Mouse (Mus musculus) lung, embryonic 15.5 days (tissue): ENCODE measurements around the gene Wdr62. TPM values are rescaled to one million over a fixed set of nuclear protein-coding genes. Genes with fewer than 3 reads are reported as not detected.
A peak's percentile ranks its signal among the peaks of the same experiment; 100 is the strongest.

Experiments
- ATAC-seq: fragments of 200-750 bp; cut with Nextera tagmentation; 2 replicates; pipeline ENCODE4 v1.8.0; 2017; ENCODE audit warnings: moderate number of reproducible peaks, borderline replicate concordance; ENCODE audit not compliant: low FRiP score, low TSS enrichment; ENCODE audit errors: extremely low read depth
- H3K27ac ChIP-seq: fragments of 300-500 bp; sonication (generic); 2 replicates; pipeline ENCODE4 v1.5.1; 2015; ENCODE audit warnings: moderate library complexity, mild to moderate bottlenecking, inconsistent platforms
- H3K27me3 ChIP-seq: fragments of 300-500 bp; sonication (generic); 2 replicates; pipeline ENCODE4 v1.6.1; 2015; ENCODE audit warnings: inconsistent platforms
- H3K36me3 ChIP-seq: fragments of 300-500 bp; sonication (generic); 2 replicates; pipeline ENCODE4 v1.6.1; 2015; ENCODE audit warnings: inconsistent platforms
- H3K4me1 ChIP-seq: fragments of 300-500 bp; sonication (generic); 2 replicates; pipeline ENCODE4 v1.6.1; 2015; ENCODE audit warnings: inconsistent platforms
- H3K4me2 ChIP-seq: fragments of 300-500 bp; sonication (generic); 2 replicates; pipeline ENCODE4 v1.6.1; 2015; ENCODE audit warnings: inconsistent platforms, mild to moderate bottlenecking, moderate library complexity
- H3K4me3 ChIP-seq: fragments of 300-500 bp; sonication (generic); 2 replicates; pipeline ENCODE4 v1.5.1; 2015; ENCODE audit warnings: mild to moderate bottlenecking, inconsistent platforms
- H3K9ac ChIP-seq: fragments of 300-500 bp; sonication (generic); 2 replicates; pipeline ENCODE4 v1.6.1; 2015; ENCODE audit warnings: inconsistent platforms
- H3K9me3 ChIP-seq: fragments of 300-500 bp; sonication (generic); 2 replicates; pipeline ENCODE4 v1.6.1; 2016; ENCODE audit warnings: inconsistent platforms
- WGBS: fragments of 180-500 bp; shearing (Covaris S2); methylation state at CpG from one replicate; pipeline ENCODE4 v1.1.7; 2015; 5-methylcytosine and 5-hydroxymethylcytosine counted together
- polyA plus RNA-seq: library from polyadenylated mRNA; unstranded; fragments of >200 nt; fragmentation: Nextera tagmentation; extraction: Ambion mirVana; gene quantifications from 2 replicates; pipeline ENCODE4 v1.2.1, GENCODE M21; 2015

Gene Wdr62
- 10.7 and 11.5 TPM in 2 replicates for polyA plus RNA-seq

DNA sequence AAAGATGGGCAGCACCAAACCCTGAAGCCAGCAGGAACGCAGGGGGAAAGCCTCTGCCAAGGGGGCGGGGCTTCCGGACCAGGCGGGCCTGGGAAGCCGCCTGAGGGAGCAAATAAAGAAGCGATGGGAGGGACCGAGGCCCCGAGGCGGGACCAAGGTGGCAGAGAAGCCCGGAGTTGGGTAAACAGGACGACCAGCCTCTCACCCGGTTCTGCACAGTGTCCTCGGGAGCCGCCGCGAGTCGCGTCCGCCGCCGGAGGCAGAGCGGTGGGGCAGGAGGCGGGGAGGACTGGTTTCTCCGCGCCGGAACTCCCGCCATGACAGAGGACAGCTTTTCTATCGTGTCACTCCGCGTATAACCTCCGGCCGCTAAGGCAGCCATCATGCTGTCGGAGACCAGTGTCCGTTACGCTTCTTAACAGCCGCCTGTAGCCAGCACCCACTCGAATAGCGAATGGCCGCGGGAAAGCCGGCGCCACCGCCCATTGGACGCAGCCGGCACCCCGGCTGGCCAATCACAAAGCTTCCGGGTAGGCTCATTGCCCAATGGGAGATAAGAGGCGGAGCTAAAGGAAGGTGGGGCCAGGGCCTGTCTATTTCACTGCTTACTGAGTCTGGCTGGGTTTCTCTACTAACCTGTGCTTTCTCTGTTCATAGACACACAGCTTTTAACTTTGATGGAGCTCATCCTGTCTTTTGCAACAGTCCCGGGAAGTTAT is at the start of gene Wdr62, which contains the start of gene Thap8:
Gene Wdr62, minus strand, starts transcription at position 469 of the 719 bp plus-strand sequence.
Gene Thap8, plus strand, starts transcription at position 144 of the 719 bp plus-strand sequence.
- peak within 1 kb of the TSS; percentile 54 for H3K9ac ChIP-seq
- peak within 1 kb of the TSS; percentile 86 for H3K4me2 ChIP-seq
- H3K4me1 ChIP-seq: peaks cover 15% of the 10 kb centered on the region
- under 1% methylated on average over 49 of the region's 49 CpGs for WGBS
- peak; percentile 94 for ATAC-seq
- H3K4me3 ChIP-seq: peak within 1 kb of the TSS; percentile 85
- H3K27ac ChIP-seq: peak within 1 kb of the TSS; percentile 98
- H3K36me3 ChIP-seq: no peaks in the 10 kb centered on the region
- no peaks in the 10 kb centered on the region for H3K27me3 ChIP-seq
- no peaks in the 10 kb centered on the region for H3K9me3 ChIP-seq

- Histone ChIP-seq H3K4me2 (no peak overlapping the region), H3K27ac (no peak overlapping the region), H3K36me3 (no peaks in the 10 kb centered on the region), H3K9ac (no peak overlapping the region), H3K9me3 (no peaks in the 10 kb centered on the region), H3K4me1 (peaks cover 31% of the 10 kb centered on the region), H3K27me3 (no peaks in the 10 kb centered on the region), H3K4me3 (no peak overlapping the region)
- 47% methylated on average over 10 of the region's 10 CpGs for WGBS
- ATAC-seq: no peak
Measured at GRCm38 (mm10) chr7:30328379-30328778, 48.2 kb upstream of the Wdr62 start.

- Histone ChIP-seq H3K27ac (peak overlapping the region; percentile 69), H3K4me3 (no peak overlapping the region), H3K9me3 (no peaks in the 10 kb centered on the region), H3K36me3 (no peaks in the 10 kb centered on the region), H3K27me3 (no peaks in the 10 kb centered on the region), H3K9ac (no peak overlapping the region), H3K4me1 (peaks cover 26% of the 10 kb centered on the region), H3K4me2 (peak overlapping the region; percentile 21; the same call in 1 of the 2 replicates)
- WGBS: 38% methylated on average over 15 of the region's 15 CpGs
- peak; percentile 80 for ATAC-seq
Measured at GRCm38 (mm10) chr7:30327140-30327539, 46.9 kb upstream of the Wdr62 start.

DNA sequence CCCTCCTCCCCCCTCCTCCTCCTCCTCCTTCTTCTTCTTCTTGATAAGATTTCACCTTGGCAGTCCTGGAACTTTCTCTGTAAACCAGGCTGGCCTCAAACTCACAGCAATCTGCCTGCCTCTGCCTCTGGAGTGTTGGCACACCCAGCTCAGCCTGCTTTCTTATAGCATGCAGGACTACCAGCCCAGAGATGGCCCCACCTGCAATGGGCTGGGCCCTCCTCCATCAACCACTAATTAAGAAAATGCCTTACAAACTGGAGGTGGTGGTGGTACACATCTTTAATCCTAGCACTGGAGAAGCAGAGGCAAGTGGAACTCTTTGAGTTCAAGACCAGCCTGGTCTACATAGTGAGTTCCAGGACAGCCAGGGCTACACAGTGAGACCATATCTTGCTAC is 46.2 kb upstream of the Wdr62 start:
- no peaks in the 10 kb centered on the region for H3K36me3 ChIP-seq
- H3K27me3 ChIP-seq: no peaks in the 10 kb centered on the region
- no peak for ATAC-seq
- no peak overlapping the region for H3K27ac ChIP-seq
- no peak overlapping the region for H3K4me3 ChIP-seq
- H3K9me3 ChIP-seq: no peaks in the 10 kb centered on the region
- no peak overlapping the region for H3K9ac ChIP-seq
- H3K4me1 ChIP-seq: peaks cover 22% of the 10 kb centered on the region
- H3K4me2 ChIP-seq: no peak overlapping the region

- 43% methylated on average over 2 of the region's 2 CpGs for WGBS
- H3K4me3 ChIP-seq: no peak overlapping the region
Measured at GRCm38 (mm10) chr7:30325364-30325763, 45.1 kb upstream of the Wdr62 start.

DNA sequence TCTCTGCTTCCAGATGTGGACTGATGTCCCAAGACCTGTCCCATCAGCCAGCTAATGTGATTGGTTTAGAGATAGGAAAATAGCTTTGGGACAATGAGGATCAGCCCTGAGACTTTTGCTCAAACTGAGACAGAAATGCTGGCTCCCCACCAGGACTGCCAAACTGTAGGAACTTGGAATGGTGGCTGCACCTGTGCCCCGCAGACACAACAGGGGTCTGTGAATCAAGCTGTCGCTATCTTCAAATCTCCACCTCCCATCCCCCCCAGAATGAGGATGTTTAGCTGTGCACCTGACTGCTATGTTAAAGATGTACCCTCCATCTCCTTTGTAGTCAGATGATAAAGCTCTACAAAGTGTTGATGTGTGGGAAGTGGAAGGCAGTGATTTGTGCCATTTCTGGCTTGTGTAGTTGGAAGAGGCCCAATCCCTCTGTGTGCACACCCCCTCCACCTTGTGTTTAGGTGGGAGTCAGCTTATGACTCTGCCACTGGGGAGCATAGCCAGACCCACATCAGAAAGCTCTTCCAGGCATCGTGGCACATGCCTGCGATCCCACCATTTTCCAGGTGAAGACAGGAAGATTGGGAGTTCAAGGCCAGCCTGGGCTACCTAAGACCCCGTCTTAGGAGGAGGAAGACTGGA is 44.2 kb upstream of the Wdr62 start:
- Histone ChIP-seq H3K9ac (no peak overlapping the region), H3K27ac (no peak overlapping the region), H3K4me3 (no peak overlapping the region), H3K27me3 (no peaks in the 10 kb centered on the region), H3K4me2 (no peak overlapping the region), H3K9me3 (no peaks in the 10 kb centered on the region), H3K36me3 (no peaks in the 10 kb centered on the region), H3K4me1 (peaks cover 28% of the 10 kb centered on the region)
- no peak for ATAC-seq
- WGBS: 75% methylated on average over 5 of the region's 5 CpGs

More at GRCm38 (mm10) chr7:30325364-30325763, 45.1 kb upstream of the Wdr62 start:
- Histone ChIP-seq H3K4me2 (no peak overlapping the region), H3K9ac (no peak overlapping the region), H3K27ac (no peak overlapping the region), H3K36me3 (no peaks in the 10 kb centered on the region), H3K4me1 (peaks cover 28% of the 10 kb centered on the region), H3K9me3 (no peaks in the 10 kb centered on the region), H3K27me3 (no peaks in the 10 kb centered on the region)
- no peak for ATAC-seq

DNA sequence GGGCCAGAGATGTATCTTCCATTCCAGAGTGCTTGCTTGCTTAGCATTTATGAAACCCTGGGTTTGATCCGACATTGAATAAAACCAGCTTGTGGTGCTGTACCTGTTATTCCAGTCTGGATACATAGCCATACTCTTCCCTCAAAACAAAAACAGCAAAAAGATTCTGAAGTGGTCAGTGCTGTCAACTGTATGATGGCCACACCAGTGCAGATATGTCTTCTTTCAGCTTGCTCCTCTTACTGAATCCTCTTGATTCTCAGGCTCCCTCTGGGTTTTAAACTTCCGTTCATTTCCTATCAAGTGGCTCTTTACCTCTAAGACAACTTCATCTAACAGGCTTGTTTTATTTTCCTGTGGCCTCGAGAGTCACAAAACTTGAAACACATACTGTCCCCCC is 43.6 kb upstream of the Wdr62 start, which contains the start of gene Sdhaf1:
Gene Sdhaf1, minus strand, starts transcription at position 101 of the 400 bp plus-strand sequence.
- Histone ChIP-seq H3K4me1 (peaks cover 28% of the 10 kb centered on the region), H3K9ac (peak within 1 kb of the TSS; percentile 48), H3K27ac (peak within 1 kb of the TSS; percentile 89), H3K36me3 (no peaks in the 10 kb centered on the region), H3K4me3 (peak within 1 kb of the TSS; percentile 85), H3K9me3 (no peaks in the 10 kb centered on the region), H3K4me2 (peak within 1 kb of the TSS; percentile 78), H3K27me3 (no peaks in the 10 kb centered on the region)
- ATAC-seq: no peak
- 72% methylated on average over 3 of the region's 3 CpGs for WGBS

DNA sequence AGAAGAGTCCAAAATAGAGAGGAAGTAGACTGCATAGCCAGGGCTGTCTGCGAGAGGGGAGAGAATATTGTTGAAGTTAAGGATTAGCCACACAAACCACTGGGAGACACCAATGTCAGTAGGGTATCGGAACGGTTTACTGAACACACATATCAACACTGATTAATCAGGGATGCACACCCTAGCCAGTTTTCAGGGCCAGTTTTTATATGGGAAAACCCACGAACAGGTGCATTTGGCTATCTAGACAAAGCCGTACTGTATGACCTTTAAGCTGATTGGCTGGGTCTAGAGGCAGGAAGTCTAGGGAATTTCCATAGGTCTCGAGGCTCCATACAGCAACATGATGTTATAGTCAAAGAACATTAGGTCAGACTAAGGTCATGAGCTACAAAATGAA is 42.6 kb upstream of the Wdr62 start:
- Histone ChIP-seq H3K4me3 (peak overlapping the region; percentile 85), H3K27me3 (no peaks in the 10 kb centered on the region), H3K9me3 (no peaks in the 10 kb centered on the region), H3K27ac (peak overlapping the region; percentile 89), H3K9ac (peak overlapping the region; percentile 48), H3K36me3 (no peaks in the 10 kb centered on the region), H3K4me2 (peak overlapping the region; percentile 78), H3K4me1 (peaks cover 24% of the 10 kb centered on the region)
- ATAC-seq: no peak
- 28% methylated on average over 6 of the region's 6 CpGs for WGBS

GRCm38 (mm10) chr7:30322285-30322667 is 42.1 kb upstream of the Wdr62 start:
- Histone ChIP-seq H3K9ac (peak overlapping the region; percentile 85), H3K27ac (peak overlapping the region; percentile 90), H3K4me1 (peaks cover 18% of the 10 kb centered on the region), H3K9me3 (no peaks in the 10 kb centered on the region), H3K4me2 (peak overlapping the region; percentile 78), H3K4me3 (peak overlapping the region; percentile 85), H3K36me3 (no peaks in the 10 kb centered on the region), H3K27me3 (no peaks in the 10 kb centered on the region)
- peak; percentile 98 for ATAC-seq
- WGBS: under 1% methylated on average over 20 of the region's 20 CpGs

GRCm38 (mm10) chr7:30321539-30322284 is 41.5 kb upstream of the Wdr62 start, which contains the start of gene E130208F15Rik:
Gene E130208F15Rik, plus strand, starts transcription at chr7:30321740.
- Histone ChIP-seq H3K27ac (peak within 1 kb of the TSS; percentile 90), H3K4me3 (peak within 1 kb of the TSS; percentile 85), H3K9me3 (no peaks in the 10 kb centered on the region), H3K27me3 (no peaks in the 10 kb centered on the region), H3K4me1 (peaks cover 14% of the 10 kb centered on the region), H3K9ac (peak within 1 kb of the TSS; percentile 85), H3K4me2 (peak within 1 kb of the TSS; percentile 78), H3K36me3 (no peaks in the 10 kb centered on the region)
- peak; percentile 72; the same call in 1 of the 2 replicates for ATAC-seq
- under 1% methylated on average over 63 of the region's 63 CpGs for WGBS

- H3K4me2 ChIP-seq: peak overlapping the region; percentile 78
- H3K4me1 ChIP-seq: peaks cover 14% of the 10 kb centered on the region
- ATAC-seq: no peak
- WGBS: 72% methylated on average over 2 of the region's 2 CpGs
- peak overlapping the region; percentile 85; the same call in 1 of the 2 replicates for H3K4me3 ChIP-seq
- no peak overlapping the region for H3K27ac ChIP-seq
- H3K9ac ChIP-seq: peak overlapping the region; percentile 85
- H3K9me3 ChIP-seq: no peaks in the 10 kb centered on the region
- no peaks in the 10 kb centered on the region for H3K27me3 ChIP-seq
- no peaks in the 10 kb centered on the region for H3K36me3 ChIP-seq
Measured at GRCm38 (mm10) chr7:30320946-30321345, 40.7 kb upstream of the Wdr62 start.
